Mouse (Mus musculus) left cerebral cortex, adult 9 months (tissue): ENCODE results near the gene Minpp1.
"Not testable (repeated sequence)": the region's sequence is repeated elsewhere in the genome, so short reads cannot be mapped to it uniquely, and the experiment has no call there.

ENCODE experiments used
- DNase-seq, 2 experiments: peaks; one replicate each; pipeline ENCODE4 v3.0.0; 2022; ENCODE audit warnings: low spot score in 2 of 2

The Minpp1 gene

DNA sequence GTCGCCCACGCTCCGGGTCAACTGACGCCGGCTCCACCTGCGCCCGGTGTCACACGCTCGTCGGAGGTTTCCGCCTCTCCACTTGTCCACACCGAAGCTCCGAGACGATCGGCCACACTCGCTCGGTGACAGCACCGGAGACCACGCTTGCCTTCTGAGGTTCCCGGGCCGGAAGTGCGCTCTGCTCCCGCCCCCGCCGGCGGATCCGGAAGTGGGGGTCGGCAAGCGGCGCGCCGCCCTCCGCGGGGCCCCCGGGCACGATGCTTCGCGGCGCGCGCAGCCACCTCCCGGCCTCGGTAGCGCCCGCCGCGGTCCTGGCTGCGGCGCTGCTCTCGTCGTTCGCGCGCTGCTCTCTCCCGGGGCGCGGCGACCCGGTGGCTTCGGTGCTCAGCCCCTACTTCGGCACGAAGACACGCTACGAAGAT is at the start of gene Minpp1:
TSS of gene Minpp1 (plus strand) at position 89 of the 425 bp plus-strand sequence.
- peak in 1 of 2 experiments; percentile 77 for DNase-seq

- DNase-seq: no peak
Measured at GRCm38 (mm10) chr19:32439356-32439755, 46.2 kb upstream of the Minpp1 start.

GRCm38 (mm10) chr19:32441568-32441967 is 44.0 kb upstream of the Minpp1 start:
- DNase-seq: no peak

DNA sequence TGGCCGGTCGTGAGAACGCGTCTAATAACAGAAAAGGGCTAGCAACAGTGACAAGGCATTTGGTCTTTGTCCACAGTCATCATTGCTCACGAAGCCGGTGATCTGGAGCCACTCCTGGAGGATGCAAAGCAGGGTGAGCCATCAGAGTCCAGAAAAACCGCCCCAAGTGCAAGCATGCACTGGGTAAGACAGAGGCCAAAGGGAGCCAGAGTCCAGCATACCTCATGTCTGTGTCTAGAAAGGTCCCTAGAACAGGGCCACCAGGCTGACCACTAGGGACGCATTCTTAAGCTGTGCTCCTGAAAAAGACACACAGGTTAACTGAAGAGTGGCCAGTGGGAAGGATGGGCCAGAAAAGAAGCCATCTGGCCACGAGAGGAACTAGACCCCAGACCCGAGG is 36.6 kb upstream of the Minpp1 start:
- DNase-seq: no peak

DNA sequence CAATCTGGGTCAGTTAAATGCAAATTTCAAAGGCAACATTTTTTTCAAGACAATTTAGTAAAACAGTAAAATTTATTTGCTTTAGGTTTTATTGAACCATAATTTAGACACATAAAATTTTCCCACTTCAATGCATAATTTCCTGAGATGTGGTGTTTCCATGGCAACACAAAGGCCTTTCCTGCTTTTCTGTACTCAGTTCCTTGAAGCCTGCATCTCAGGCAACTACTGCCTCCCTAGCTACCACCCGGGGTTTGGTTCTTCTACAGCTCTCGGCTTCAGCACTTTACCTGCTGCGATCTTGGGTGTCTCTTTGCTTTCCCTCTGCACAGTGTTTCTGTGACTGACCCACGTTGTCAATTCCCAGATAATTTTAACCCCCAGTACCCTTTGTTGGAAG is 33.3 kb upstream of the Minpp1 start:
- peak; percentile 35 to 46 for DNase-seq

DNA sequence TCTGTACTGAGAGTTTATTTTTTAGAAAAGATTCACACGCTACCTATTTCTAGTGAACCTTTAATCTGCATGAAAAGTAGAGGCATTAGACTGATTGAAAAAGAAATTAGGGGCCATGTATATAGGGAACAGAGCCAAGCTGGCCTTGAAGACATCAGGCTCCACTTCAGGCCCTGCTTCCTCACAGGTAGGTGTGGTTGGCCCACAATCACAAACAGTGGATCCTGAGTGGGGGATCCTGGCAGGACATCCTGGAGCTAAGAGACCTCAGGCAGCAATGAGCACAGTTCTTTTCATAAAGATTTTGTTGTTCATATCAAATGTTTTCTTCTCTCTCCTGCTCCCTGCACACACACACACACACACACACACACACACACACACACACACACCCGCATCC is 28.8 kb upstream of the Minpp1 start:
- DNase-seq: no peak

GRCm38 (mm10) chr19:32457631-32458030 is 27.9 kb upstream of the Minpp1 start:
- DNase-seq: not testable (repeated sequence)

DNA sequence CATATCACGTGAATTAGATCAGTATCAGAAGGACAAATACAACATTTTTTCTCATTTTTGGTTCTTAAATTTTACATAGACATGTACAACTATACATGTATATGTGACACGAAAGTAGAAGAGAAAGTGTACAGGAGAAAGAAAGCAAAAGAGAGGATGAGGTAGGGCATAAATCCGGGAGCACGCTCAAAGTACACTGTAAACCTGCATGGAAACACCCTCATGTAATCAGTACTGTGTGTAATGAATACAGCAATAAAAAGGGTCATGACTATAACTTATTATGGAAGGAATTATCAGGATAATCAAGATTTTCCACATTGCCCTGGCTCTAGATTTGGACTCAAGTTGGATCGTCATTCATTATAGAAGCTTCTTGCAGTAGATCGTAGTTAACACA is 22.5 kb upstream of the Minpp1 start:
- DNase-seq: no peak

- DNase-seq: no peak
Measured at GRCm38 (mm10) chr19:32465228-32465627, 20.3 kb upstream of the Minpp1 start.

DNA sequence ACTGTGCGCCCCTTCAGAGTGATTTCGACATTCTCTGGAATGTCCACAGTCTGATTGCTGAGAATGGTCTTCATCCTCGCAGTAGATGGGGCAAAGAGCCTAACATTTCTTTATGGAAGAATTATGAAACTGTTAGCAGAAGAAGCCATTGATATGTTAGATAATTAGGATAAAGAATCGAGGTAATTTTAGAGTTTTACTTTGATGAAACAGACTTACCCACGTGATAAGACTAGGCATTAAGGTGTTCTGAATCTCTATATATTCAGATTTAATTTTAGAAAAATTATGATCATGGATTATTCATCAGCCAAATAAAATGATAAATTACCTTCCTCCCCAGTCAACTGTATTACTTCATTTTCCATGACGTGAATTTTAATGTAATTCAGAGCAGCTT is 19.1 kb upstream of the Minpp1 start, which contains the start of gene Rpl9-ps6:
TSS of gene Rpl9-ps6 (minus strand) at position 101 of the 400 bp plus-strand sequence.
- DNase-seq: no peak

GRCm38 (mm10) chr19:32467325-32467724 is 18.2 kb upstream of the Minpp1 start:
- DNase-seq: no peak

GRCm38 (mm10) chr19:32470059-32470497 is 15.5 kb upstream of the Minpp1 start:
- peak in 1 of 2 experiments; percentile 68 for DNase-seq

GRCm38 (mm10) chr19:32470570-32471263 is 14.9 kb upstream of the Minpp1 start:
- no peak for DNase-seq

DNA sequence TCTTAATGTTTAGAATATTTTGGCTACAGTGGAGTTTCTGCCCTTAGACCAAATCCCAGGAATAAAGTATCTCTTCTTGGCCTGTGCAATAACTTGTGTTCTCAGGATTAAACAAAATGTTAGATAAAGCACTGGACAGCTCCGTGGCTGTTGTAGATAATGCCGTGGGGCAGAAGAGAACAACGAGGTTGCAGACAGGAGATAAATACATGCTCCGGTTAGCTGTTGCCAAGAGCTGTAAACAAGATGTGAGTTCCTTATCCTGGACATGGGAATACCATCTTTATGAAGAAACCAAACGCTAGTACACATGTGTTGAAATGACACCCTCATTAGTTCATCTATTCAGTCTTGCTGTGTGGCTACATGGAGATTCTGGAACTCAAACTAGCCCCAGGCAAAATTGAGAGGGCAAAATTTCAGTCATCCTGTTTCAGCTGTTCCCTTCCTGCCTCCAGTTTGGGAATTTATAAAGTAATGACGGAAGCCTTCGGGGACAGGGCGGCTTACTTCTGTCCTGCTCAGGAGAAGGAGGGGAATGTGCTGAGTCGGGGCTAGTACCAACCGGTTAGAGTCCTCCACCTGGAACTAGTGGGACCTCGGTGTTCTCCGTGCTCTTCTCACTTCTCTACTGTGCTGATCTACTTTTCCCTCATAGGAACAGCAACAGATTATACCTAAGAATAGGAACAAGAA is 9.4 kb upstream of the Minpp1 start:
- DNase-seq: no peak

DNA sequence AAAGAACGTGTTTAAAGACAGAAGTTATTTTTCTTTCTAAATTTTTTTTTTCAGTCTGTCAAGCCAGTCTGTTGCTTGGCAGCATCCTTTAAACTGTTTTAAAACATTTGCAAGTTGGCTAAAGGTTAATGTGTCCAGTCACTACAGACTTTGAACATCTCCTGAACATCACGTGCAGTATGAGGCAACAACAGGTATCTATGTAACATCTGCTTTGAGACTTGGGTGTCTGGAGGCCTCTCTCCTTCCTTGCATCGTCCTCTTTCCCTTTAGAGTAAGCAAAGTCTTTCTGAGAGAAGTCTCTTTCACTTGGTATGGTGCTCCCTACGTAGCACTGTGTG is 8.9 kb upstream of the Minpp1 start:
- DNase-seq: no peak

DNA sequence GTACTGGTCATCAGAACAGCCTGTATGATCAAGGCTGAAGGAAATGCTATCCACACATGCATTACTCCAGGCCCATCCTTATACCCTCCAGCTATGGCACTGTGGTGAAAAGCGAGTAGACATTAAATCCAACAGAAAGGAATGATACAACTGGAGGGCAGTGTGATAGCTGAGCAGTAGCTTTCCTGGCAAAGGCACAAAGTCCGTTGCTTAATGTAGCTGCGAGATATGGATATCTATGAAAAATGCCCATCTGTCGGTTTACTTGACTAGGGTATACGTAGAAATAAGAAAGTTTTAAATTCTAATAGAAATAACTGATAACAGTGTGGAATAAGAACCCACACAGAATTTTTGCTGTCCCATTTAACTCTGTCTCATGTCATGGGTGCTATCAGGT is 5.3 kb upstream of the Minpp1 start:
- no peak for DNase-seq

DNA sequence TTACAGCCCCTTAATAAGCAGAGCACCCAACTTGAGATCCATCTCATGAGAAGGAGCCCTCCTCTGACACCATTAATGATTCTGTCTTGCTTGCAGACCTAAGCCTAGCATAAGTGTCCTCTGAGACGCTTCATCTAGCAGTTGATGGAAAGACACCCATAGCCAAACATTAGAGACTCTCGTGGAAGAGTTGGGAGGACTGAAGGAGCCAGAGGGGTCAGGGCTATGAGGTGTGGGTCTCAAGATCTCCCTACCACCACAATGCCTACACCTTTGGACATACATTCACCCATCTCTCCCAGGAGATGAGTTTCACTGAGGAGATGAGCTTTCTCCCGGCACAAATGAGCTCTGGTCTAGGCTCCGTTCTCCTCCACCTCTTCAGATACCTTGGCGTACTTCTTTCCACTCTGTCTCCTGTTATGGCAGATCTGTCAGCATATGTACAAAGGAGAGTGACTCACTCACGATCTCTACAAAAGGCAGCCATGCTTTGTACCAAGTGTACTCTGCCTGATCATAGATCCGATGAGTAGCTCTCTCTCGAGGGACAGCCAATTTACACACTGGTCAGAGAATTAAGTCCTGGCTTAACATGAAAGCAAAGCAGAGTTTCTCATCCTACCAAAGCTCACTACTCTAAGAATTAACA is 4.7 kb upstream of the Minpp1 start:
- DNase-seq: no peak

- DNase-seq: no peak
Measured at GRCm38 (mm10) chr19:32481511-32481910, 4.1 kb upstream of the Minpp1 start.

DNA sequence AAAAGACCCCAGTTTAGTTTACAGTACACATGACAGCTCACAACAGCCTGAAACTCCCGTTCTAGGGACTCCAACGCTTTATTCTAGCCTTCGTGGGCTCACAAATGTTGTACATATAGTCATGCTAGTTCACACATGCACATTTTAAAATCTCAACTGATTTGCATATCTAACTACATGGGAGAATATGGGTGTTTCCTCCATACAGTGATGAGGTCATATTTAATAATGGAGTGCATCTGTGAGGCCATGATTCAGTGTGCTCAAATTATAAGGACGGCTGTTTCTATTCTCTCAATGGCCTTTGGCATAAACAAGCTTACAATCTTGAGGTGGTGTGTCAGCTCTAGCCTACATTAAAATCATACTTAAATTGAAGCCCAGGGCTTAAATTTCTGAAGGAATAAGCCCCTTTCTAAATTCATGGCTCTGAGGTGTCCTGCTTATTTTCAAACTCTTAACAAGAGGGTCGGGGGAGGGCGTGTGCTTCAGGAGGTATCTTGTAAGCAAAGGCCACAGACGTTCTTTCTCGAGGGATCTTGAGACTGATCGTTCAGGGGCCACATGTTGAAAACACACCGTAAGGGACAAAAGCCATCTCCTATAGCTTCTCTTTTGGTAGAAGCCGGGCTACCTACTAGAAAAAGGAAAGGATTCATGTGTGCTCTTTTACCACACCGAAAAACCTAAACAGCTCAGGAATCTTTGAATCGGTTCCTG is 468 bp upstream of the Minpp1 start:
- no peak for DNase-seq

DNA sequence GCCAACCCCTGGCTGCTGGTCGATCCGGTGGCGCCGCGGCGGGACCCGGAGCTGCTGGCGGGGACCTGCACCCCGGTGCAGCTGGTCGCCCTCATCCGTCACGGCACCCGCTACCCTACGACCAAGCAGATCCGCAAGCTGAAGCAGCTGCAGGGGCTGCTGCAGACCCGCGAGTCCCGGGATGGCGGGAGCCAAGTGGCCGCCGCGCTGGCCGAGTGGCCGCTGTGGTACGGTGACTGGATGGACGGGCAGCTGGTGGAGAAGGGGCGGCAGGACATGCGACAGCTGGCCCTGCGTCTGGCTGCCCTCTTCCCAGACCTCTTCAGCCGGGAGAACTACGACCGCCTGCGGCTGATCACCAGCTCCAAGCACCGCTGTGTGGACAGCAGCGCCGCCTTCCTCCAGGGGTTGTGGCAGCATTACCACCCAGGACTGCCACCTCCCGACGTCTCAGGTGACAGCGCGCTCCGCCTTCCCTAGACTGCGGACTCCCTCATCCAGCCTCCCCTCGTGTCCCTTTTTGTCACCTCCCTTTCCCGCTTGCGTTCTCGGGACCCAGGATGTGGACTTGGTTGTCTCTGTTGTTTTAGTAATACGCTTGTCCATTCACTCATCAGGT is 646 bp downstream of the Minpp1 start:
- DNase-seq: peak in 1 of 2 experiments; percentile 65

- DNase-seq: no peak
Measured at GRCm38 (mm10) chr19:32487595-32488255, 2.2 kb downstream of the Minpp1 start.
